Mouse (Mus musculus) hindbrain, embryonic 15.5 days (tissue): Measurements from ENCODE around the gene Tmem87b. TPM values are rescaled to one million over a fixed set of nuclear protein-coding genes. Genes with fewer than 3 reads are reported as not detected.

Experiments used
- ATAC-seq: fragments of 200-750 bp; cut with Nextera tagmentation; 2 replicates; pipeline ENCODE4 v1.8.0; 2017; ENCODE audit warnings: low read depth, moderate number of reproducible peaks, moderate TSS enrichment; ENCODE audit not compliant: low FRiP score
- H3K27ac ChIP-seq: fragments of 300-500 bp; sonication (generic); replicated peaks from 2 replicates; pipeline ENCODE4 v1.5.1; 2015; ENCODE audit warnings: mild to moderate bottlenecking, inconsistent platforms
- H3K27me3 ChIP-seq: fragments of 300-500 bp; sonication (generic); 2 replicates; pipeline ENCODE4 v1.6.1; 2015; ENCODE audit warnings: control low read depth, inconsistent platforms
- H3K36me3 ChIP-seq: fragments of 300-500 bp; sonication (generic); 2 replicates; pipeline ENCODE4 v1.6.1; 2015; ENCODE audit warnings: control low read depth, inconsistent platforms
- H3K4me1 ChIP-seq: fragments of 300-500 bp; sonication (generic); replicated peaks from 2 replicates; pipeline ENCODE4 v1.6.1; 2015; ENCODE audit warnings: control low read depth, inconsistent platforms
- H3K4me2 ChIP-seq: fragments of 300-500 bp; sonication (generic); 2 replicates; pipeline ENCODE4 v1.6.1; 2015; ENCODE audit warnings: moderate library complexity, mild to moderate bottlenecking, inconsistent platforms
- H3K4me3 ChIP-seq: fragments of 300-500 bp; sonication (generic); 2 replicates; pipeline ENCODE4 v1.5.1; 2015; ENCODE audit warnings: mild to moderate bottlenecking, inconsistent platforms
- H3K9ac ChIP-seq: fragments of 300-500 bp; sonication (generic); 2 replicates; pipeline ENCODE4 v1.6.1; 2015; ENCODE audit warnings: inconsistent platforms
- H3K9me3 ChIP-seq: fragments of 300-500 bp; sonication (generic); 2 replicates; pipeline ENCODE4 v1.6.1; 2016; ENCODE audit warnings: control low read depth, inconsistent platforms
- WGBS: fragments of 180-500 bp; shearing (Covaris S2); methylation state at CpG from one replicate; pipeline ENCODE4 v1.1.7; 2015; 5-methylcytosine and 5-hydroxymethylcytosine counted together
- polyA plus RNA-seq: library from polyadenylated mRNA; unstranded; fragments of >200 nt; fragmentation: Nextera tagmentation; extraction: Ambion mirVana; gene quantifications from 2 replicates; pipeline ENCODE4 v1.2.1, GENCODE M21; 2015

Tmem87b gene
- polyA plus RNA-seq, 1 experiment from 2014 or later: 34.1 TPM

DNA sequence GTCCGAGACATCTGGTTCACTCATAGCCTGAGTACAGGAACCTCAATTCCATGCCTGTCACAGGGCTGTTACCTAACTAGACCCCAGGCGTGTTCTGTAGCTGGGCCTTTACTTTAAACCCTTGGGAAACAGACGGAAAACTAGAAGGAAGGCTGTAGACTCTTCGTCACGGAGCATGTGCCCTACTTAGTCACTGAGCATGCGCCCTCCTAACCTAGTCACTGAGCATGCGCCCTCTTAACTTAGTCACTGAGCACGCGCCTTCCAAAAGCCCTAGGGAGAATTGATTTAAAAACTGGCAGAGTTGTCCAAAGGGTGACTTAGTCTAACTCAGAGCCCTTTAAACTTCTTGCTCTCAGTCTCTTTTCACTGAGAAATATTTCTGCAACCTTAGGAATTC is 44.7 kb downstream of the Tmem87b start, which contains the start of gene Fbln7:
Gene Fbln7 (plus strand): TSS at position 346 of the 400 bp plus-strand sequence.
- Histone ChIP-seq H3K9me3 (no peaks in the 10 kb centered on the region), H3K27me3 (peaks cover 11% of the 10 kb centered on the region; the same call in 1 of the 2 replicates), H3K9ac (peak within 1 kb of the TSS; percentile 43), H3K36me3 (no peaks in the 10 kb centered on the region), H3K27ac (no peak within 1 kb of the TSS), H3K4me1 (peaks cover 9% of the 10 kb centered on the region), H3K4me2 (peak within 1 kb of the TSS; percentile 92), H3K4me3 (peak within 1 kb of the TSS; percentile 47)
- WGBS: 93% methylated on average over 9 of the region's 9 CpGs
- no peak for ATAC-seq

DNA sequence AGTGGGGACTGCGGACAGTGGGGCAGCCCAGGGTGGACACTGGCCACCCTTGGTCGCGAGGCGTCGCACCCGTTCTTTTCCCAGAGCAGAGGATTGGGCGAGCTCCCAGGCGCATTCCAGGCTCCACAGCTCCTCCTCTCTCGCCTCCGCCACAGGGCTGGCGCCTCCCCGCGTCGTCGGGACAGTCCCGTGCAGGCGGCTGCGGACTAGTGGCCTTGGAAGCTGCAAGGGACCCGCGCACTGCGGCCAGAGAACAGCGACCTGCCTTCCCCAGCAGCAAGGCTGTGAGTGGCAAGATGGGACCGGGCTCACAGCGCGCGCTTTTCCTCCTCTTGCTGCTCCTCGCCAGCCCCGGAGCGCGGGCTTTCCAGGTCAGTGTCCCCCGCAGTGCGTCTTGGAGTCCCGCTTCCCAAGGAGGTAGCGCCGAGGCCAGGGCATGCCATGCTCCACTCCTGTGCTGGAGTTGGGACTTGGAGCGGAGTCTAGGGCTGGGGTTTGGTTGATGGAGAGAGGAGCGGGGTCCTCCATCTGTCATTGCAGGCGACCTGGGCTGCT is 45.9 kb downstream of the Tmem87b start:
- H3K36me3 ChIP-seq: no peaks in the 10 kb centered on the region
- peak overlapping the region; percentile 47 for H3K4me3 ChIP-seq
- H3K4me2 ChIP-seq: peak overlapping the region; percentile 92
- peaks cover 11% of the 10 kb centered on the region; the same call in 1 of the 2 replicates for H3K27me3 ChIP-seq
- WGBS: under 1% methylated on average over 38 of the region's 38 CpGs
- peak overlapping the region; percentile 43 for H3K9ac ChIP-seq
- H3K4me1 ChIP-seq: peaks cover 9% of the 10 kb centered on the region
- no peaks in the 10 kb centered on the region for H3K9me3 ChIP-seq
- ATAC-seq: peak; percentile 83
- H3K27ac ChIP-seq: no peak overlapping the region

DNA sequence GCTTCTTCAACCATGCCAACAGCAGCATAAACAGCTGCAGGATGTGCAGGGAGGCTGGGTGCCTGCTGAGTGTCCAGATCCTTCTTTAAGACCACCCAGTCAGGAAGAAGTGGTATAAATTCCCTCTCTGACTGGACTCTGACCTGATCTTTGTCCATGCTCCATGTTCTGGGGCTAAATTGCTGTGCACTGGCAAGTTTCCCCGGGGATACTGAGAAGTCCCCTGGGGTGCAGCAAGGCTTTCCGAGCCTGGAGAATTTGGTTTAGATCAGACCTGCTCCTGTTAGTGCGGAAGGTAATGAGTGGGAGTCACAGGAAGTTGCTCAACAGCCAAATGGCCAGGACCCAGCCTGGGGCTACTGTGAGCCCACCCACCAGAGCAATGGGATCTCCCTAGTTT is 47.1 kb downstream of the Tmem87b start:
- Histone ChIP-seq H3K9me3 (no peaks in the 10 kb centered on the region), H3K36me3 (no peaks in the 10 kb centered on the region), H3K4me2 (no peak overlapping the region), H3K4me1 (peaks cover 9% of the 10 kb centered on the region), H3K9ac (no peak overlapping the region), H3K27me3 (peaks cover 11% of the 10 kb centered on the region; the same call in 1 of the 2 replicates), H3K4me3 (no peak overlapping the region), H3K27ac (no peak overlapping the region)
- ATAC-seq: no peak
- 58% methylated on average over 3 of the region's 3 CpGs for WGBS

DNA sequence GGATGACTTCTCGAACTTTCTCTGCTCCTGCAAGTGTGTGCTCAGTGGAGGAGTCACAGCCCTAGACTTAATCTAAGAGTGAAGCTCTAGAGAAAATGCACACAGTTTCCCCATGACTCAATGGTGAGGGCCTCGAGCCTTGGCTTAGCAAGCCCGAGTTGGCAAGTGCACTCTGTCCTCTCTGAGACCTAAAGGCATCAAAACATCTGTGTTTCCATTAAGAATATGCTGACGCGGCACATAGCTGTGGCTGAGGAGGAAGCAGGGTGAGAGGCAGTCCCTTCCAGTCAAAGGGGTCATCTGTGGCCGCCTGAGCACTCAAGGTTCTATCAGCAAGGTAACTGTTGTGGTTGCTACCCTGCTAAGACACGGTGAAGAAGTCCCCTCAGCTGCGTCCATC is 53.7 kb downstream of the Tmem87b start:
- H3K36me3 ChIP-seq: no peaks in the 10 kb centered on the region
- no peaks in the 10 kb centered on the region for H3K9me3 ChIP-seq
- H3K4me1 ChIP-seq: no peaks in the 10 kb centered on the region
- no peak for ATAC-seq
- 83% methylated on average over 8 of the region's 8 CpGs for WGBS
- no peak overlapping the region for H3K4me3 ChIP-seq
- H3K9ac ChIP-seq: no peak overlapping the region
- no peak overlapping the region for H3K4me2 ChIP-seq
- no peaks in the 10 kb centered on the region for H3K27me3 ChIP-seq
- no peak overlapping the region for H3K27ac ChIP-seq

DNA sequence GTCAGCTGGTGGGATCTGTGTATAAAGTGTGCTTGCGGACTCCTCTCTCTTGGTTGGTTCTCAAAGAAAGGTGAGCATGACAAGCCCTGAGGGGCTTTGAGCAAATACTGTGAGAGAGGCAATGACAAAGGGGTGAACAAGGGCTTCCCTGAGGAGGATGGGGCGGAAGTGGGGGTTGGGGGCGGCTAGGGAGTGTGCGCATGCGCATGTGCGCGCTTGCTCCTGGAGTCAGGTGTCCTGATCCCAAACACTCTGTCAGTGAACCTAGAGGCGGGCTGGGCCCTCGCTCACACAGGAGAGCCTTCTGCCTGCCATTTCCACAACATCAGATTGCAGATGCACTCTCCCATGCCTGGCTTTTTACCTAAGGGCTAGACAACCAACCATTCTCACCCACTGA is 54.3 kb downstream of the Tmem87b start:
- no peak for ATAC-seq
- Histone ChIP-seq H3K36me3 (no peaks in the 10 kb centered on the region), H3K27ac (no peak overlapping the region), H3K9ac (no peak overlapping the region), H3K9me3 (no peaks in the 10 kb centered on the region), H3K27me3 (no peaks in the 10 kb centered on the region), H3K4me3 (no peak overlapping the region), H3K4me2 (no peak overlapping the region), H3K4me1 (no peaks in the 10 kb centered on the region)
- WGBS: 88% methylated on average over 9 of the region's 9 CpGs

DNA sequence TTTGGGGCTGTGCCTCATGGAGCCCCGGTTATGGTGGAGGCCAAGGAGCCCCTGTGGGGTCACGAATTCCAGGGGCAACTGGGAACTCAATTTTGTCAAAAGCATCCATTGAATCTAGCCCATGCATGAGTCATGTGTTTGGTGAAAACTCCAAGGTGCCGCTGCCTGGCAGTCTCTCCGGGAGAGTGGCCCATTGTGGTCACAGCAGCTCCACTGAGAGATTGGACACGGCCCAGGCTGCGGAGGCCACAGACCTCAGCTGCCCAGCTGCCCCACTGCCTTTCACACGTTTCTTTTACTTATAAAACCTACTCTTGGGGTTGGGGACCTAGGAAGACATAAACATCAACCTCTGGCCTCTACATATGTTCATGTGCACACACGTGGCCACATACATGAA is 57.6 kb downstream of the Tmem87b start:
- H3K27ac ChIP-seq: no peak overlapping the region
- no peak overlapping the region for H3K4me3 ChIP-seq
- ATAC-seq: no peak
- H3K4me2 ChIP-seq: no peak overlapping the region
- WGBS: 80% methylated on average over 8 of the region's 8 CpGs
- H3K36me3 ChIP-seq: no peaks in the 10 kb centered on the region
- H3K27me3 ChIP-seq: no peaks in the 10 kb centered on the region
- no peaks in the 10 kb centered on the region for H3K4me1 ChIP-seq
- H3K9me3 ChIP-seq: no peaks in the 10 kb centered on the region
- H3K9ac ChIP-seq: no peak overlapping the region

DNA sequence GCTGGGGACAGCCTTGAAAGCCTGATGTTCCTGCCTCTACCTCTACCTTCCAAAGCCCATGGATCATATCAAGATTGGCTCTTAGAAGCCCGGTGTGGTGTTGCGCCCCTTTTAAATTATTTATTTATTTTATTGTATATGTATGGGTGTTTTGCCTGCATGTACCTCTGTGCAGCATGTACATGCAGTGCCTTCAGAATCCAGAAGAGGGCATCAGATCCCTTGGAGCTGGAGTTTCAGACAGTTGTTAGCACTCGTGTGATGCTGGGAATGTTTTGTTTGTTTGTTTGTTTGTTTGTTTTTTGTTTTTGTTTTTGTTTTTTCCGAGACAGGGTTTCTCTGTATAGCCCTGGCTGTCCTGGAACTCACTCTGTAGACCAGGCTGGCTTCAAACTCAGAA is 63.3 kb downstream of the Tmem87b start:
- 71% methylated on average over 4 of the region's 4 CpGs for WGBS
- Histone ChIP-seq H3K27me3 (no peaks in the 10 kb centered on the region), H3K9me3 (no peaks in the 10 kb centered on the region), H3K36me3 (no peaks in the 10 kb centered on the region), H3K4me1 (no peaks in the 10 kb centered on the region), H3K9ac (no peak overlapping the region), H3K4me2 (no peak overlapping the region), H3K4me3 (no peak overlapping the region), H3K27ac (no peak overlapping the region)
- ATAC-seq: no peak

DNA sequence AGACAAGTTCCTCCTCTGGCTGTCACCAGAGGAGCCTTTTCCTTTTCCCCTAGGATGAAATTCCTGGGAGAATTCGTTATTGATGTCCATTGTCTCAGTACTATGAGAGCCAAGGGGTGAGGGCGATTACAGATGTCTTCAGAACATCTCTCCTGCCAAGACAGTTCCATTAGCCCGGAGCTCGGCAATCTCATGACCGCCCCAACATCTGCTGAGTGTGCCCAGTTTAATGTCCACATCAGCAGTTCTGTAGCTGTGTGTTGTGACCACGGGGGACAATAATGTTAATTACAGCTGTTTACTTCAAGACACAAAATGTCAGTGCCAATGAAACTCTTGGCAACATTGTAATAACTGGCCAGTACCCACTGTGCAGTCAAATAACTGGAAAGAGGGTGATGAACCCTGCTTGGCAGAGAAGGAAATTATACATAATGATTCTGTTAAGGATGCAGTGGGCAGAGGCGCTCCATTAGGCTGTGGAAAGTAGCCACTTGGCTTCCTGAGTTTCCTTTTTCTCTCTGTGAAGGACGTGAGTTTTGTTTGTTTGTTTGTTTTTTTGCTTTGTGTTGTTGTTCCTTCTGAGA is 67.4 kb downstream of the Tmem87b start:
- peak; percentile 42; the same call in 1 of the 2 replicates for ATAC-seq
- WGBS: 77% methylated on average over 8 of the region's 8 CpGs
- no peak overlapping the region for H3K4me2 ChIP-seq

DNA sequence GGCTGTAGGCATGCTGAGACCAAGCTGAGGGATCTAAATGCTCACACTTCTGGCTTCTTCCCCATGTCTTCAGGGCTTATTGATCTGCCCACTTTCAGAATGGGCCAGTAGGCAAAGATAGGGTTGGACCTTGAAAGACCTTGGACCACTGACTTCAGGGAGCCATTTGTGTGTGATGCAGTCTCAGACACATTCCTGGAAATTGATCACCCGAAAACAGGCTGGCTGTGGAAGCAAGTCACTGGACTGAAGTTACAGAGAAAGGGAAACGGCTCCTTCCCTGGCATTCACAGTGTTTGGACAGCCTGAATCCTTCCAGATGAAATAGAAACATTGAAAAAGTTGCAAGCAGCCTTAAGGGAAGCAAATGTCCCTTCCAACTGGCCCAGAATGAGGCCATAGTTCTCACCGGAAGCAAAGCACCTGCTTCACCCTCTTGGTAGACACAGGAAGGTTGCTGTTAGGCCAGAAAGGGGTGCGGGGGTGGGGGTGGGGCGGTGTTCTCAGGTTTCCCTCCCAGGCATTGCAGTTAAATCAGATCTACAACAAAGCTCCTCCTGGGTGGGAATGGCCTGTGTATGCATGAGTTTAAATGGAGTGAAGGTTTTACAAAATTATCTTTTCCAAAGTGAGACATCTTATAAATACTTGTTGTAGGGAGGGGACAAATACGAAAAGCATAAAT is 70.1 kb downstream of the Tmem87b start:
- no peak overlapping the region for H3K4me2 ChIP-seq
- 58% methylated on average over 6 of the region's 6 CpGs for WGBS

More for the DNA sequence above, 67.4 kb downstream of the Tmem87b start:
- Histone ChIP-seq H3K9ac (no peak overlapping the region), H3K4me3 (no peak overlapping the region), H3K4me1 (no peaks in the 10 kb centered on the region), H3K27ac (no peak overlapping the region), H3K9me3 (no peaks in the 10 kb centered on the region), H3K36me3 (no peaks in the 10 kb centered on the region), H3K27me3 (no peaks in the 10 kb centered on the region)

DNA sequence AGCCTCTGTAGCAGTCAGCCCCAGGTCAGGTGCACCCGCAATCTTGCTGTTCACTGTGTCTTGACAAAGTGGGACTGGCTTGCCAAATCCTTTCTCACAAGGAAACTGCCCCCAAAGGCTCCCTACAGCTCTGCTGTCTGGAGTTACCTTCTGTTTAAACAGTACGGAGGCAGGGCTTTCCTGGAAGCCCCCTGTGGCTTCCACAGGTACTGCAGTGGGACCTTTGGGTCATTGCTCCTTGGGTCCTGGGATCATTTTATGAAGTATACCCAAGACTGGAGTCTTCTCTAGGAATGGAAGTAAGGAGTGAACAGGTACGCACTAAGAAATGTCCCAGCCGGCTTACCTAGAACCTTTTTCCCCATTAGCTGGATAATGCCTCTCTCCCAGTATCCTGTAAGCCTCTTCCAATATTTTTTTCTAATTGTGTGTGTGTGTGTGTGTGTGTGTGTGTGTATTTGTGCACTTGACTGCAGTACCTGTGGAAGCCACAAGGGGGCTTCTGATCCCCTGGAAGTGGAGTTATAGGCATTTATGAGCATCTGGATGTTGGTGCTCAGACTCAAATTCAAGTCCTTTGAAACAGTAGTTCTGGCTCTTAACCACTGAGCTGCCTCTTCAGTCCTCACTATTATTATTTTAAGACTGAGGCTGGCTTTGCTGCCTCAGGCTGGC is 72.9 kb downstream of the Tmem87b start:
- Histone ChIP-seq H3K36me3 (no peaks in the 10 kb centered on the region), H3K9me3 (no peaks in the 10 kb centered on the region), H3K4me3 (no peak overlapping the region), H3K4me2 (no peak overlapping the region), H3K27ac (no peak overlapping the region), H3K27me3 (no peaks in the 10 kb centered on the region), H3K9ac (no peak overlapping the region), H3K4me1 (peaks cover 4% of the 10 kb centered on the region; the same call in 1 of the 2 replicates)
- WGBS: 88% methylated on average over 4 of the region's 4 CpGs
- ATAC-seq: no peak

More for the DNA sequence above, 70.1 kb downstream of the Tmem87b start:
- Histone ChIP-seq H3K9me3 (no peaks in the 10 kb centered on the region), H3K27me3 (no peaks in the 10 kb centered on the region), H3K4me1 (peaks cover 4% of the 10 kb centered on the region; the same call in 1 of the 2 replicates), H3K27ac (no peak overlapping the region), H3K9ac (no peak overlapping the region), H3K36me3 (no peaks in the 10 kb centered on the region), H3K4me3 (no peak overlapping the region)
- ATAC-seq: no peak

DNA sequence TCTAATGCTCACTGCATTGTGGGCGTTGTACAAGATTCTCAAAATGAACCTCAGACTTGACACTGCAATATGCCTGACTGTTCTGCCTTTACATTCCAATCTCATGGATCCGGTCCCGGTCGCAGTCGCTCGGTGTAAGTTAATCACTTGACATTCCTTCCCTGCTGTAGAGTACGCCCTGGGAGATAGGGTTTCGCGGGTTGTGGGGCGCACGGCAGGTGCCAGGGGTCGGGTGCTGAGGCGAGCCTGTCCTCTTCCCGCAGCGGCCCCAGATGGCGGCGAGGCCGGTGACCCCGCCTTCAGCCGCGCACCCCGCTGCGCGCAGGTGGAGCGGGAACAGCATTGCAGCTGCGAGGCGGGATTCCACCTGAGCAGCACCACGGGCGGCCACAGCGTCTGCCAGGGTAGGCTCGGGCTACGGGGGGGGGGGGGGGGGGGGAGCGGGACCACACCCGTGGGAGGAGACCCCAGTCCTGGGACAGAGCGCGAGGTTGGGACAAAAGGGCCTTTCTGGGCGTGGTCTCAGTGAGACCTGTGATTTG is 74.3 kb downstream of the Tmem87b start:
- Histone ChIP-seq H3K9me3 (no peaks in the 10 kb centered on the region), H3K27me3 (no peaks in the 10 kb centered on the region), H3K4me1 (peaks cover 4% of the 10 kb centered on the region; the same call in 1 of the 2 replicates), H3K36me3 (no peaks in the 10 kb centered on the region), H3K4me3 (peak overlapping the region; percentile 41), H3K9ac (peak overlapping the region; percentile 44), H3K4me2 (peak overlapping the region; percentile 90), H3K27ac (no peak overlapping the region)
- peak; percentile 61 for ATAC-seq
- 1% methylated on average over 29 of the region's 37 CpGs for WGBS

DNA sequence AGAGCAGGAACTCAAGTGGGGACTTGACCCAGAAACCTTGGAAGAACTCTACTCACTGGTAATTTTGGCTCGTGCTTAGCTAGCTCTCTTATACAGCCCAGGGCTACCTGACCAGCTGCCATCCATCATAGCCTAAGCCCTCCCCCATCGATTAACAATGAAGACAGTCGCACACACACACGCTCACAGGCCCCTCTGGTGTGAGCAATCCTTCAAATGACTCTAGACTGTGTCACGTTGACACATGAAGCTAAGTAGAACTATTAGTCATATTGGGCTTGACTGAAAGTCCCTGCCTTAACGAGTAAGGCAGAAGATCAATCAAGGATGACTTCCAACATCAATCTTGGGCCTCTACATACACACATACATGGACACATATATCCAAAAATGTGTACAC is 84.9 kb downstream of the Tmem87b start:
- Histone ChIP-seq H3K36me3 (no peaks in the 10 kb centered on the region), H3K27me3 (no peaks in the 10 kb centered on the region), H3K4me1 (no peaks in the 10 kb centered on the region), H3K9me3 (no peaks in the 10 kb centered on the region), H3K4me2 (no peak overlapping the region), H3K27ac (no peak overlapping the region), H3K9ac (no peak overlapping the region), H3K4me3 (no peak overlapping the region)
- WGBS: 76% methylated on average over 6 of the region's 6 CpGs
- ATAC-seq: peak; percentile 54; the same call in 1 of the 2 replicates
